Mouse (Mus musculus) heart, adult 8-10 months (tissue): ENCODE results near the gene Csrp3. TPM values are rescaled to one million over a fixed set of nuclear protein-coding genes. Genes with fewer than 3 reads are reported as not detected.

Experiments
- DNase-seq: peaks from one replicate; pipeline ENCODE4 v3.0.0; 2022; ENCODE audit warnings: low spot score
- total RNA-seq, 4 experiments: library from RNA; stranded (reverse); gene quantifications; 2 replicates each; pipeline ENCODE4 v1.2.4; 2022

Csrp3 gene
- 1,000 to 10,000 TPM; 2,121 to 2,549 (median 2,255) TPM for total RNA-seq

GRCm38 (mm10) chr7:48847820-48848650 lies at the start of gene Csrp3:
Csrp3 (minus strand) TSS chr7:48848033.
- peak; percentile 63 for DNase-seq

GRCm38 (mm10) chr7:48896051-48896450 lies 48.2 kb upstream of the Csrp3 start:
- DNase-seq, result no peak

GRCm38 (mm10) chr7:48895475-48895874 lies 47.6 kb upstream of the Csrp3 start:
- DNase-seq, result no peak

GRCm38 (mm10) chr7:48894763-48895162 lies 46.9 kb upstream of the Csrp3 start:
- no peak for DNase-seq

GRCm38 (mm10) chr7:48894152-48894551 lies 46.3 kb upstream of the Csrp3 start:
- peak; percentile 40 for DNase-seq

- DNase-seq, result no peak
Observed at GRCm38 (mm10) chr7:48893093-48893492, 45.3 kb upstream of the Csrp3 start.

GRCm38 (mm10) chr7:48891029-48891428 lies 43.2 kb upstream of the Csrp3 start:
- DNase-seq, result no peak

- no peak for DNase-seq
Observed at GRCm38 (mm10) chr7:48888751-48889150, 40.9 kb upstream of the Csrp3 start.

- DNase-seq, result no peak
Observed at GRCm38 (mm10) chr7:48887973-48888372, 40.1 kb upstream of the Csrp3 start.

- DNase-seq, result no peak
Observed at GRCm38 (mm10) chr7:48884266-48884611, 36.4 kb upstream of the Csrp3 start.

- DNase-seq, result no peak
Observed at GRCm38 (mm10) chr7:48883525-48884265, 35.9 kb upstream of the Csrp3 start.

- DNase-seq, result no peak
Observed at GRCm38 (mm10) chr7:48881971-48882609, 34.3 kb upstream of the Csrp3 start.

GRCm38 (mm10) chr7:48881486-48881885 lies 33.7 kb upstream of the Csrp3 start, which contains the start of gene E2f8:
E2f8 (minus strand) TSS chr7:48881596.
- DNase-seq, result peak; percentile 50

- peak; percentile 92 for DNase-seq
Observed at GRCm38 (mm10) chr7:48880591-48881481, 33.0 kb upstream of the Csrp3 start.

GRCm38 (mm10) chr7:48879574-48879973 lies 31.7 kb upstream of the Csrp3 start:
- DNase-seq, result no peak

GRCm38 (mm10) chr7:48877786-48878390 lies 30.1 kb upstream of the Csrp3 start:
- no peak for DNase-seq

GRCm38 (mm10) chr7:48876526-48876925 lies 28.7 kb upstream of the Csrp3 start:
- peak; percentile 63 for DNase-seq

- DNase-seq, result no peak
Observed at GRCm38 (mm10) chr7:48875096-48875495, 27.3 kb upstream of the Csrp3 start.

- no peak for DNase-seq
Observed at GRCm38 (mm10) chr7:48871292-48871691, 23.5 kb upstream of the Csrp3 start.

- DNase-seq, result no peak
Observed at GRCm38 (mm10) chr7:48870579-48871180, 22.8 kb upstream of the Csrp3 start.
